Mouse (Mus musculus): ENCODE results near the gene Pknox1. TPM values are rescaled to one million over a fixed set of nuclear protein-coding genes. Genes with fewer than 3 reads are reported as not detected.
"Not testable (repeated sequence)": the region's sequence is repeated elsewhere in the genome, so short reads cannot be mapped to it uniquely, and the experiment has no call there.

Pknox1 gene
- total RNA-seq, 2 experiments from 2014 or later: 13.1 to 17.8 TPM

DNA sequence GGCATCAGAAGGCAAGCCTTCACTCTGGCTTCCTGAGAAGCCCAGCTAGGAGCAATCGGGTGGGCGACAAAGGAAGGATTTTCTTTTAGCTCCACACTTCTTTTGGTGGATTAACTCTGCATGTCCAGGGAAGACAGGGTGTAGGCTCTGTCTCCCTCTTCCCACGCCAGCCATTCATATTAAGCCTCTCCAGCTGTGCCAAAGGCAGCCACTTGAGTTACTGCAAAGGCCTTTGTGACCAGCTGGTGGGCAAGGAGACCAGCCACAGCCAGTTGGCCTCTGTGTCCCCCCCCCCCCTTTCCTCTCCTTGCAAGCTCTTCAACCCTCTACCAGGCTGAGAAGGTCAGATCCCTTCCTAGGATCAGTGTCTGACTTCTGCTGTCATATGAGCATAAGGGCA is 16.6 kb upstream of the Pknox1 start:
- intact Hi-C loops (cut with DNase I): no loop called here
- no peak for DNase-seq (ENCODE audit: low spot score in 2 of 2)

DNA sequence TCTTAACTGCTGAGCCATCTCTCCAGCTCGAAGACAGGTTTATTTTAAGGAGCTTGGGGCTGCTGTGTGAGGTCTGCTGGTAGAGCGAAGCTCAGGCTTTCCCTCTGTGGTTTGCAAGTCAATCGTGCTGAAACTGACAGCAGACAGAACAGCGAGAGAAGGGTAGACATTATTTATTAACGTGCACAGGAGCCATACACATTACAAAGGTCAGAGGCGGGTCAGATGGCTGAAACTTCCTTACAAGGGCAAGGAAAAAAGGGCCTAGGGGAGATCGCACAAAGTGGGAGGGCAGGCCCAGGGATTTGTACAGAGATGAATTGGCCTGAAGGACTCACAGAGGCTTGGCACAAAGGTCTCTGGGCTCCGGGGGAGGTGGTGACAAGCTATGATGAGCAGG is 15.1 kb upstream of the Pknox1 start:
- intact Hi-C loops (cut with DNase I): no loop called here

DNA sequence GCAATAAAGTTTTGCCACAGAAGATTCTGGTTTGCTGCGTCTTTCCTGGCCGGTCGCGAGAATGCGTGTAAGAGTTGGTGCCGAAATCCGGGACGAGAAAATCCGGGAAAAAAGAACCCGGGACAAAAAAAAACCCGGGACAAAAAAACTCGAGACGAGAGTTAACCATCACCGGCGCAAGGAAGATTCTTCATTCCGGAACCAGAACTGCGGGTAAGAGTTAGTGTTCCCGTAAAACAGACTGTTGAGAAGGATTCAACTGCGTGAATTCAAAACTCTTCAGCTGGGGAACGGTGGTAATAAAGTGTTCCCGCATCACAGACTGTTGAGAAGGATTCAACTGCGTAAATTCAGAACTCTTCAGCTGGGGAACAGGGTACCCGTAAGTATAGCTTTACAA is 11.9 kb upstream of the Pknox1 start:
- DNase-seq (ENCODE audit: low spot score in 2 of 2); intact Hi-C loops (cut with DNase I): not testable (repeated sequence)

More for the DNA sequence above, 15.1 kb upstream of the Pknox1 start:
- DNase-seq (ENCODE audit: low spot score in 2 of 2): no peak

DNA sequence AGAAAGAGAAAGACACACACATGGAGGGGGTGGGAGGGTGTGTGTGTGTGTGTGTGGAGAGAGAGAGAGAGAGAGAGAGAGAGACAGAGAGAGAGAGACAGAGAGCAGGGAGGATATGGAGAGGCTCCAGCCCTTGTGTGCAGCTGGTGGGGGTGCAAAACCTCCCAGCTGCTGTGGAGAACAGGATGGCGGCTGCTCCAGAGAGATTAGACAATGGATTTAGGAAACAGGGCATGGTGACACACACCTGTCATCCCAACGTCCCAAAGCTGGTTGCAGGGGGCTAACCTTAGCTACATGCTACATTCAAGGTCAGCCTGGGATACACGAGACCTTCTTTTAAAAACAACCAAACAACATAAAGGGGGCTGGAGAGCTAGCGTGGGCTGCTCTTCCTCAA is 8.3 kb upstream of the Pknox1 start:
- DNase-seq (ENCODE audit: low spot score in 2 of 2): no peak
- intact Hi-C loops (cut with DNase I): no loop called here

DNA sequence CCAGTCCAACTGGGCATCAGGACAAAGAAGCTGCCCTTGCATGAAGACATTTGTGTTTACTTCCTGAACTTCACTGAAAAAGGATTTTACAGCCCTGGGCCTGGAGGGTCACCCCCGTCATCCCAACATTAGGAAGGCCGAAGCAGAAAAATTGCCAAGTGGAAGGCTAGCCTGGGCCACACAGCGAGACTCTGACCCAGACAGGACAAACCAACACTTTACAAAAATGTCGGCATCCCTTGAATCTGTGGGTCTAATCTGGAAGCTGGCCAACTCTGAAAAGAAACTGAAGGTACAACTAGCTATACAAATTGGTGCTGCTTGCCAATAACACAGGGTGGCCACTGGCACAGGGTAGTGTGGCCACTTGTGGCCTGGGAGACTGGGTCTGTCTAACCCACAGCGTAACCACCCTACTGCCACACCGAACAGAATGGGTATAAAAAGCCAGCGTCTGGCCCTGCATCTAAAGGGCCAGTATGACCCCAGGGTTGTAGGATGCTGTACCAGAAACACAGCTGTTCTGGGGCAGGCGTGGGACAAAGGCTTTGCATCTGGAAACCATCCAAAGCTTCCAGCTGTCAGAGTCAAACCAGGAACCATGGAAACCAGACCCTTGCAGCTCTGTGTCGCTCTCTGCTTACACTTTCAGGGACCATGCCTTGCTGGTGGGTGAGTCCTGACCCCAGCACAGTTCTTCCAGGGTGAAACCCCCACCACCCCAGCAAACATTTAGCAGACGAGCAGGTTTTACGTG is 7.2 kb upstream of the Pknox1 start:
- DNase-seq (ENCODE audit: low spot score in 2 of 2): no peak
- intact Hi-C loops (cut with DNase I): no loop called here

DNA sequence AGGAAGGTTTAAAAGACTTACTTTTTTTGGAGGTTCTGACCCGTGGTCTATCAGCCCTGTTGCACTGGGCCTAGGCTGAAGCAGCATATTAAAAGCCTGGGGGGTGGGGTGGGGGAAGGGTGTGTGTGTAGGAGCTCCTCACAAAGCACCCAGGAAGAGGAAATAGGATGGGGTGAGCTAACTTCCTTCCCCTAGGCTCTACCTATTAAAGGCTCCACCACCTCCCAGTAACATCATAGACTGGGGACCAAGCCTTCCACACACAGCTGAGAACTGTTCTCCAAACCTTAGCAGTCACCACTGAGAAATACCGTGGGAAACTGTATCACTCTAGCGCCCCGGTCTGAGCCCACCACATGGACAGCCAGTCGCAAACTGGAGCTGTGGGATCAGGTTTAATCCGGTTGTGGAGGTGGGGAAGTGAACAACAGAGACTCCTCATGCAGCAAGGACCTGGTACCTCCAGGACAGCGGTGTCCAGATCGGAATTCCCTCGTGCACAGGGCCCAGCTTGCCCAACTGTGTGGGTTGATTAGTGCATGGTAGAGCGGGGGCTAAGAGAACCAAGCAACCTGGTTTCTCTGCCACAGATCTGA is 6.5 kb upstream of the Pknox1 start:
- intact Hi-C loops (cut with DNase I): no loop called here
- DNase-seq (ENCODE audit: low spot score in 2 of 2): no peak

DNA sequence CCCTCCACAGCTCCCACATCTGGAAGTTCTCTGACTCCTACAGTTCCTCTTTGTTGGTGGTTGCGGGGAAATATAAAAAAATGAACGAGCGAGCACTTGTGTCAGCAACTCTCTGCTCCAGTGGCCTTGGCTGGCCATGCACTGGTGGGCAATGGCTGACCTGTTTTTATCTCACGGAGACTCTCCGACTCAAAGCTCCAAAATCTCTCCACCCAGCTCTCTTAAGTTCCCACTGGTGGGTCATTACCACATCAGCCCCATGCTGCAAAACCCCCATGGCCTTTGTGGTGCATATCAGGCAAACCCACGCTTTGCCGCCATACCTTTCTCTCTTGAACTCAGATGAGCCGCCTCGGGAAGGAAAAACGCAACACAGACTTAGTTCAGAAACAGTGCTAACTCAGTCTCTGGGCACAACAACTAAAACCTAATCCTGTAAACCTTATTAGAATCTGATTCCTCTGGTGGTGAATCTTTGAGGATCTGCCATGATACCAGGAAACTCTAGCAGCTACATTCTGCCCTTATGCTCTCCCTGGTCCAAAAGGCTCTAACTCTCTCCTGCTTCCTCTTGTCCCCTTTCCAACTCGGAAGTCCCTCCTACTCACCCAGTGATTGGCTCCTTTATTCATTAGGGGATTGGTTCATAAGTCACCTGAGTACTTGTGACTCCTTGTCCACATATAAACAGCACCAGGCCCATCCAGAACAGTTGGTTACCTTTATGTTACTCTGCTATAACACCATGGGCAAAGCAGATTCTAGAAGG is 5.3 kb upstream of the Pknox1 start:
- intact Hi-C loops (cut with DNase I): no loop called here
- DNase-seq (ENCODE audit: low spot score in 2 of 2): no peak

DNA sequence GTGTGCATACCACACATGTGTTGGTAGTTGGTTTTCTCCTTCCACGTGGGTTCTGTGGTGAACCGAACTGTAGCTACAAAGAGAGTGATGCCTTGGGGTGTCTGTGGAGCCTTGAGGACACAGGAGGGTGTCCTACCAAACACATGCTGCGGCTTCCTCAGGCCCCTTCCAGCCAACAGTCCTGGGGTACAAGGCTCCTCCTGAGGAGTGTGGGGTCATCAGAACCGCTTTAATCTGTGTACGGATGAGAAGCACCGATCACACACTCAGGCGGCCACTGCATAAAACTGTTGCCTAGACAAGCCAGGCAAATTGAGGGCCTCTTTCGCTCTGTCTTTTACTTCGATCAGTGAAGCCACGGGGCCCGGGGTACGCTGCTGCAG is 911 bp upstream of the Pknox1 start:
- intact Hi-C loops (cut with DNase I): loop anchor here (2.0 kb wide), 1 partner anchor 43 kb away; the partner anchor contains the start of gene Ndufv3
- DNase-seq (ENCODE audit: low spot score in 2 of 2): peak; percentile 35 to 37

DNA sequence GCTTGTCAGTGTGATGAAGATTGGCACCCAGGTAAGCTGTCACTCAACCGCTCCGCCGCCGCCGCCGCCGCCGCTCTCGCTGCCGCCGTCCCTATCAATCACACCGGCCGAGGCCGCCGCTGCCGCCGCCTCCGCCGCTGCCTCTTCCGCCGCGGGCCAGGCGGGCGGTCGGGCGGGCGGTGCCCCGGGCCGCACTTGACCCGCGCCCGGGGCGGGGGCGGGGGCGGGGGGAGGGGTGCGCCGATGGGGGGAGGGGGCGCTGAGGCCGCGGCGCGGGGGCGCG is 265 bp downstream of the Pknox1 start:
- DNase-seq (ENCODE audit: low spot score in 2 of 2): no peak
- intact Hi-C loops (cut with DNase I): loop anchor here (2.0 to 5.0 kb wide), 2 partner anchors 44 to 68 kb away; partner anchors contain the start of gene Ndufv3

DNA sequence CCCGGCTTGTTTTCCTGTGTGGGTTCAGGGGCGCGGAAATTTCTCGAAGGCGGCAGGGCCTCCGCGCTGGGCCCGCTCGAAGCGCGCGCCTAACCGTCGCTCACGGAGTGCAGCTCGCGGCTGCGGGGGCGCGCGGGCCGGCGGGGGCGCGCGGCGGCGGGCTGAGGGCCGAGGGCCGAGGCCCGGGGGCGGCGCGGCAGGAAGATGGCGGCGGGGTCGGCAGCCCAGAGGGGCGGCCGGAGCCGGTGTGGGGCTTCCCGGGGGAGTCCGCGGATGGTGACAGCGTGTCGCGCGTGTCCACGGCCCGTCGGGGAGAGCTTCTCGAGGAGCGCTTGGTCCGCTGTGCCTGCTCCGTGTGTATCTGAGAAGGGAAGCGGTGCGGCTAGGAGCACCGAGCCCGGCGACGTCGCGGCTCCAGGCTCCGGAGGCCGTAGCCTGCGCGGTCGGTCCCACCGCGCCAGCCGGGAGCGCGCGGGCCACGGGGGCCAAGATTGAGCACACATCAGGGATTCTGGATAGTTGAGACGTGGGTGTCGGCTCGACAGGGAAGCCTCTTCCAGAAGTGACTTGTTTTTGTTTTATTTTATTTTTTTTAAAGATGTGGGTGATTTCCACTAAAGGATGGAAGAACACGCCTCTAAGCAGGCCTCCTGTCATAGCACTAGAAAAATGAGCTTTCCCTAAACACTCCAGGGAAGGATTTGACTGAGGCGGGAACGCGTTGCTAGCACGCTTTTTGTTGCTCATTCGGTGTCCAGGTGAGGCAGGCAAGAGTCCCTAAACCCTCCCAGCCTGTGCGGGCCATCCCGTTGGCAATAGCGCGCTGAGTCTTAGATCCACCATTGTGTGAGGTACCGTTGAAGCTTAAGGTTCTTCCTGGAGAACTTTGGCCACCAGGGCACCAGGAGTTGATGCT is 865 bp downstream of the Pknox1 start:
- intact Hi-C loops (cut with DNase I): loop anchor here (2.0 to 5.0 kb wide), 2 partner anchors 45 to 67 kb away; partner anchors contain the start of gene Ndufv3
- peak; percentile 68 to 71 for DNase-seq (ENCODE audit: low spot score in 2 of 2)

DNA sequence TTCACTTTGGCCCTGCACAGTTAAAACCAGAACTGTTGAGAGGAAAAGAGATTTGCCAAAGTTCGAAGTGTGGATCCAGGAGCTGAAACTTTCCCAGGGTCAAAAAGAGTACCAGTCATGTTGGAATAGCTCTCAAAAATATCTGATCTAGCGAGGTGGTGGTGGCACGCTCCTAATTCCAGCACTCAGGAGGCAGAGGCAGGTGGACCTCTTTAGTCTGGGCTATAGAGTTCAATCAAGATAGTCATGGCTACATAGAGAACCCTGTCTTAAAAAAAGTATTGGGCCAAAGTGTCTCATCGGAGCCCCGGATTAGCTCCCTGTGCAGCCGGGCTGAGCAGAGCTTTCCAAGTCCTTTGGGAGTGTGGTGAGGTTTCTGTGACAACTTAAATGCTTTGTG is 1.7 kb downstream of the Pknox1 start:
- intact Hi-C loops (cut with DNase I): loop anchor here (5.0 kb wide), 1 partner anchor 66 kb away; no protein-coding TSS in a partner anchor
- no peak for DNase-seq (ENCODE audit: low spot score in 2 of 2)

DNA sequence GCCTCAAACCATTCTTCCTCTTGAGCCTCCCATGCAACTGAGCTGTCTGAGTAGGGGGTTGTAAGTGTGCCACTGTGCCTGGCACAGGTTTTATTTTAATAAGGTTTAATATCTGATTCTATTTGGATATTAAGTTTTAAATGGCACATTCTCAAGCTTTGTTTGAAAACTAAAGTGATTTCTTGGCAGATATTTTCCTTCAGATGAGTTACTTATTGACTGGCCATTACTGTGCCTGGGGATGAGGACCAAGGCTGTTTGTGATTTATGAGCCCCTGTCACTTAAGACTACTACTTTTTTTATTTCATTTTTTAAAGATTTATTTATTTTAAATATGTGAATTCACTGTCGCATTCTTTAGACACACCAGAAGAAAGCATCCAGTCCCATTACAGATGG is 5.2 kb downstream of the Pknox1 start:
- intact Hi-C loops (cut with DNase I): loop anchor here (5.0 kb wide), 1 partner anchor 63 kb away; no protein-coding TSS in a partner anchor
- DNase-seq (ENCODE audit: low spot score in 2 of 2): no peak

DNA sequence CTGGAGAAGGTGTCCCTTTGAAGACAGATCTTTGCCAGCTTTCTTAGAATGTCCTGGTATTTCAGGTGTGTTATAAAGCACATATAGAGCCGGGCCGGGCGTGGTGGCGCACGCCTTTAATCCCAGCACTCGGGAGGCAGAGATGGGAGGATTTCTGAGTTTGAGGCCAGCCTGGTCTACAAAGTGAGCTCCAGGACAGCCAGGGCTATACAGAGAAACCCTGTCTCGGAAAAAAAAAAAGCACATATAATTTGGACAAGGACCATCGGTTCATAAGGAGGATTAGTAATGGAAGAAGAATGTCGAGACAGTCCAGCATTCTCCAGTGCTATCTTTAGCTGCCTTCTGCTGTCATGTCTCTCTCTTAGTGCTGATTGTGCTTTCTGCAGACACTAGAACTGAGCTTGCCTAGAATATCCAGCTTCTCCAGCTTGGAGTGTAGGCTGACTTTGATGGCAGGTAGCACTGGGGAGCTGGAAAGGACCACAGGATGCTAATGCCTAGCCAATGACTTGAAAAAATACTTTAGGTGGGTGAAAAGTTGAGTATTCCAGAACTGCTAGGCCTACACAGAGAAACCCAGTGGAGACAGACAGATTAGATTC is 5.9 kb downstream of the Pknox1 start:
- intact Hi-C loops (cut with DNase I): no loop called here
- peak; percentile 34 to 44 for DNase-seq (ENCODE audit: low spot score in 2 of 2)

DNA sequence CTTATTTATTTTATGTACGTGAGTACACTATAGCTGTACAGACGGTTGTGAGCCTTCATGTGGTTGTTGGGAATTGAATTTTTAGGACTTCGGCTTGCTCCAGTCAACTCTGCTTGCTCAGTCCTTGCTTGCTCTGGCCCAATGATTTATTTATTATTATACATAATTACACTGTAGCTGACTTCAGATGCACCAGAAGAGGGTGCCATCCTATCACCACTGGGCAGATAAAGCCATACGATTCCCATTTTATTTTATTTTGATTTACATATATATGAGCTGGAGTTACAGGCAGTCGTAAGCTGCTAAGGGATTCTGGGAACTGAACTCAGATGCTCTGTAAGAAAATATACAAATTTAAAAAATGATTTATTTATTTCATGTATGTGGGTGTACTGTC is 7.2 kb downstream of the Pknox1 start:
- DNase-seq (ENCODE audit: low spot score in 2 of 2): no peak
- intact Hi-C loops (cut with DNase I): no loop called here

DNA sequence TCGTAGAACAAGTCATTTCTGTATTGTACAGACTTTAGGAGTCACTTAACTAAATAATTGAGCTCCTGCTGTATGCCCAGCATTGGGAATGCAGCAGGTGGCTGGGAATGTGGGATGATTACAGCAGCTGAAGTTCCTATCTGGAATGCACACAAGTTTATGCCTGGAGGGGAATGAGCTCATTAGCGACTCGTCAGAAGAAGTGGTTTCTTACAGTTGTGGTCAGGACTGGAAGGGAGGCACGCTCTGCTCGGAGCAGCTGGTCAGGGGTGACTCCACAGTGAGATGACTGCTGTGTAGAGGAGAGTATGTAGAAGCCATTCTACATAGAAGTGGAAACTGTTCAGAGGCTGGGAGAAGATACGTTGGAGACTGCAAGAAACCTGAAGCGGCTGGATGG is 10.1 kb downstream of the Pknox1 start:
- no peak for DNase-seq (ENCODE audit: low spot score in 2 of 2)
- intact Hi-C loops (cut with DNase I): no loop called here

DNA sequence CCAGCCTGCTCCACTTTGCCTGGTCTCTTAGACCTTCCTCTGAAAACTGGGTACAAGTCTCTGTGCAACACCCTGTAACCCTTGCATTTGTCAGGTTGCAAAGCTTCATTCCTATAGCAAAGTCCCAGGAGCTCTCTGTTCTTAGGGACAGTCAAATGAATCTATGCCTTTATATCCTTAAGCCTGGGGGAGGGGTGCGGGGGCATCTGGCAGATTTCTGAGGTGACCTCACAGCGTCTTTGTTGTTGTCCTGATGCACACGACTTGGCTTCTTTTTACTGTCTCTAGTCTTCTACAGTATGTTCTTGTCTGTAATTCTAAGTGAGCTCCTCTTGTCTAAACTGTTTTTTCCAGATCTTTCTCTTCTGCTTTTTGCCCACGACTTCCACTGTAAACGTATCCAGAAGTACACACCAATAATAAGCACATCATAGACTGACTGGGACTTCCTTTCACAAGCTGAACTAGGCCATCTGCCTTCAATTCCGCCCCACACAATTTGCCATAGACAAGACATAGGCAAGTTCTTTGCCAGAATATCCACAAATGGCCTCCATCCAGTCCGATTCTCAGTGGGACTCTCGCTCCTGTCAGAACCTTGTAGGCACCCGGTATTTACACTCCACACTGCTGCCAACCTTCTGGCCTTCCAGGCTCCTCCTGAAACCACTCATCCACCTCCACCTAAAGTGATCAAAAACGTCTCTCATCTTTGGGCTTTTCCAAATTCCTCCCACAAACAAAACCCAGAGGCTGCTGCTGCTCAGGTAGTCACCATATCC is 12.1 kb downstream of the Pknox1 start:
- intact Hi-C loops (cut with DNase I): no loop called here
- no peak for DNase-seq (ENCODE audit: low spot score in 2 of 2)

DNA sequence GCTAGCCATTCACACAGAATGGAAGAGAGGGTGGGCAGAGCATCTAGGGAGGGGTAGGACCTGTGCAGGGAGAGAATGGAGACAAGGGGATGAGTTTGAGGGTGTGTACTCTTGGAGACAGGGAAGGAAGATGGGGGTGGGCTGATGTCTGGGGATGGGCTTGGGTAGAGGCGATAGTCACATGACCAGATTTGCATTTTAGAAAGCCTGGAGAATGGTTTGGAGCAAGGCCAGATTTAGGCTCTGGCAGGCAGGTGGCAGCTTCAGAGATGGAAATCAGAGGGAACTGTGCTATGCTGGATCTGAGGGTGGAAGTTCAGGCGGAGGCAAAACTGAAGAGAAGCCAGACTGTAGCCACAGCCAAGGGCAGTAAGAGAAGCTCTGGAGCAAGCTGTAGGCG is 15.8 kb downstream of the Pknox1 start:
- no peak for DNase-seq (ENCODE audit: low spot score in 2 of 2)
- intact Hi-C loops (cut with DNase I): no loop called here

DNA sequence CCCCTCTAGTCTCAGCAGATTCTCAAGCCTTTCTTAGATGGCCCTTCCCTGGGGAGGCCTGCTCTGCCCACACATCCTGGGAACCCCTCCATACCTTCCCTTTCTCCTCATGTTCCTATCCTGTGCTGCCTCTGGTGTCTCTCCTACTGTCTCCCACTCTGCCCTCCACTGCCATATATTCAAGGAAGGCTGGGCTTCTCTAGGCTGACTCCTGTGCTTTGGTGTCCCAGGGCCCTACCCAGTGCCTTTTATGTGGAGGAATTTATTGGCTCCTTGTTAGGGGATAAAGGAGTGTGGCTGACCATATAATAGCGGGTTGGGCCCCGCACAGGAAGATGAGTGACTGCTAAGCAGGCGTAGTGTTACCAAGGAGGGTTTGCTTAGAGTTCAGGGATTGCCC is 18.7 kb downstream of the Pknox1 start:
- no peak for DNase-seq (ENCODE audit: low spot score in 2 of 2)
- intact Hi-C loops (cut with DNase I): no loop called here

DNA sequence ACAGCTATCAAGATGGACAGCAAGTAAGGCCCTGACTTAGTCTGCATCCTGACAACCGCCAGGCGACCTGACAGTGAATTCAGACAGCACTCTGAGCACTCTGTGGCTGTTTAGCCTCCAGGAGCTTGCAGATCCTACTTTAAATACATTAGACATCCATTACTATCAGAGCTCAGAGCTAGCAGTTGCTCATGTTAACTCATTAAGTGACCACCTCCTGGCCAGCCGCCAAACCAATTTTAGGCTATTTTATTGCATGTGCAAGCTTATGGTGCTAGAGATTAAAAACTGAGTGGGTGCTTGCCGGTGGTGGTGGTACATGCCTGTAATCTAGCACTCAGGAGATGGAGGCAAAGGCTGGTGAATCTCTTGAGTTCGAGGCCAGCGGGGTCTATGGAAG is 19.2 kb downstream of the Pknox1 start:
- no peak for DNase-seq (ENCODE audit: low spot score in 2 of 2)
- intact Hi-C loops (cut with DNase I): no loop called here

Measured in left cerebral cortex, postnatal 36 days (tissue).